Mouse (Mus musculus) retina, postnatal 1 day (tissue): ENCODE results near the gene Ankrd13b.
"Not testable (repeated sequence)": the region's sequence is repeated elsewhere in the genome, so short reads cannot be mapped to it uniquely, and the experiment has no call there.

Experiments
- DNase-seq: peaks from one replicate; pipeline ENCODE4 v3.0.0-alpha.2; 2012

Gene Ankrd13b

DNA sequence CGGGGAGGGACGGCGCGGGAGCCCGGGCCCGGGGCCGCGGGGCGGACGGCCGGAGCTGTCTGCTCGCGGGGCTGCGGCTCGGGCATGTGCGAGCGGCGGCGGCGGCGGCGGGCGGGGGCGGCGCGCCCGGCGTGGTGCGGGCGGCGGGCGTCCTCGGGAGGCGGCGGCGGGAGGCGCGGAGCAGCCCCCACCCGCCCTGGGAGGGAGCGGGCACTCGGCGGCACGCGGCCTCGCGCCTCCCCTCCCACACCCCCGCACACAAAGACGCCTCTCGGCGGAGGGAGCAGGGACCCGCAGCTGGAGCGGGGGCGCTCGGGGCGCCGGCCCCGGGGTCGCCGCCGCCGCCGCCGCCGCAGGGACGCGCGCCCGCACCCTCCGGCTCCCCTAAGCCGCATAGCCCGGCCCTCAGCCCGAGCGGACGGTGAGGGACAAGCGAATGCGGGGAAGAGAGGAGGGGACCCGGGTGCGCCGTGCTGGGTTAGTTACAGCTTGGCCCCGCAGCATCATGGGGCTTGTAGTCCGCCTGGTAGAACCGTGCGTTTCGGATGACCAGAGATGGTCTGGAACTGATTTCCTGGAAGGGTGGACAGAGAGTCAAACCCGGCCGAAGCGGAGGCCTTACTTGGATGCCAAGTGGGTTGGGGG lies at the start of gene Ankrd13b:
Gene Ankrd13b, minus strand, starts transcription at position 88 of the 645 bp plus-strand sequence.
- DNase-seq: peak; percentile 89

DNA sequence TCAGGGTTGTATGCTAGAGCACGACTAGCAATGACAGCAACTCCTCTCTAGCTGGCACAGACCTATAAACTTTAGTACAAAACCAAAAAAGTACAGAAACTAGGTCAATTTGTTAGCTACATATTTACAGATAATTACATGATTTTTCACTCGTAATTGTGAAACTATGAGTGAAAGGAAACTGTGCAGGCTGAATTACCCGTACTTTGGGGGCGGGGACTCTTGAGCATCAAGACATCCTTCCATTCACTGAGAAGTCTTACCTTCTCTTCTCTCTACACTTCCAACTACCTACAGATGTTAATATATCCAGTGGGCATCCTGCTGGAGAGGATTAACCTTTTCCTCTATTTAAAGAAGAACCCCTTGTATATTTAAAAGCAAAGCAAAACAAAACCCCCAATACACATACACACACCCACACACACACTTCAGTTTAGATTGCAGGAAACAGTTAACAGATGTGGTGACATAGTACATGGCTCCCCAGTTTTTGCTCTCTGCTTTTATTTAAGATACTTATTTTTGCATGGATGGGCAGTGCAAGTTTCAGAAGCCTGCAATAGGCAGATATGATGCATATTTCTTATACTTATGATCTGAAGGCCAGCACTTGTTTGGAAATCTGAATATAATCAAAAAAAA lies 42.8 kb upstream of the Ankrd13b start:
- no peak for DNase-seq

DNA sequence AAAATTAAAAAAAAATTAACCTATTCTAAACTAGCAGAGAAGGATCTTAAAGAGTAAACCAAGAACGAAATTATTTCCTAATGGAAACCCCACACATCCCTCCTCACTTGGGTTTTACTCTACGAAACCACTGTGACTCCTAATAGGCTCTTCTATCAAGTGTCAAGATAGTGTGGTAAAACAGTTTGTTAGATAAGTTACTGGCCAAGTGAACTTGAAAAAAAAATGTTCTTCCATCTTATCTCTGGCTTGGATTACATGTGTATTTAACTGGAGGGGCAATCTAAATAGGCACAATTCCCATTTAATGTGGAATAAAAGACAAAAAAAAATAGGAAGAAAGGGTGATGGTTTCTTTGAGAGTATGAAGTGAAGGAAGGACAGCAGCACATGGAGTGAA lies 41.4 kb upstream of the Ankrd13b start:
- DNase-seq: no peak

DNA sequence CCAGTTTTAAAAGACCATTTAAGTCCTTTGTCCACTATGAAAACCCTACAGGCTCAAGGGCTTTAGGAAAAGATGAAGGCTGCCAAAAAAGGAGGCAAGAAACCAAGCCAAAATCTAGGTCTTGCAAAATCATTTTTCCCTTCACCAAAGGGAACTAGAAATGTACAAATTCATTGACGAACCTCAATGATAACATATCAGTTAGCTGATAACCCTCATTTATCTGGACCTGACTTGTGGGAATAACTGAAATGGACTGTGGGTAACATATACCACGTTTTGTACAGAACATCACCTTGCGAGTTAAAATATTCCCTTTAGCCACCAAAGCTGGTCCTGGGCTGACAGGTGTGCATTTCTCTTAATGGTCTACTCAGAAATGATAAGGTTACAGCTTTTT lies 40.2 kb upstream of the Ankrd13b start:
- DNase-seq: no peak

DNA sequence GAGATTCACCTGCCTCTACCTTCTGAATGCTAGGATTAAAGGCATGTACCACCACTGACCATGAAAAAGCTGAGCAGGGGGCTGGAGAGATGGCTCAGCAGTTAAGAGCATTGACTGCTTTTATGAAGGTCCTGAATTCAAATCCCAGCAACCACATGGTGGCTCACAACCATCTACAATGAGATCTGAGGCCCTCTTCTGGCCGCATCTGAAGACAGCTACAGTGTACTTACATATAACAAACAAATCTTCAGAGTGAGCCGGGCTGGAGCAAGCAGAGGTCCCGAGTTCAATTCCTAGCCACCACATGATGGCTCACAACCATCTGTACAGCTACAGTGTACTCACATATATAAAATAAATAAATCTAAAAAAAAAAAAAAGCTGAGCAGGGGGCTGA lies 38.9 kb upstream of the Ankrd13b start:
- DNase-seq: not testable (repeated sequence)

DNA sequence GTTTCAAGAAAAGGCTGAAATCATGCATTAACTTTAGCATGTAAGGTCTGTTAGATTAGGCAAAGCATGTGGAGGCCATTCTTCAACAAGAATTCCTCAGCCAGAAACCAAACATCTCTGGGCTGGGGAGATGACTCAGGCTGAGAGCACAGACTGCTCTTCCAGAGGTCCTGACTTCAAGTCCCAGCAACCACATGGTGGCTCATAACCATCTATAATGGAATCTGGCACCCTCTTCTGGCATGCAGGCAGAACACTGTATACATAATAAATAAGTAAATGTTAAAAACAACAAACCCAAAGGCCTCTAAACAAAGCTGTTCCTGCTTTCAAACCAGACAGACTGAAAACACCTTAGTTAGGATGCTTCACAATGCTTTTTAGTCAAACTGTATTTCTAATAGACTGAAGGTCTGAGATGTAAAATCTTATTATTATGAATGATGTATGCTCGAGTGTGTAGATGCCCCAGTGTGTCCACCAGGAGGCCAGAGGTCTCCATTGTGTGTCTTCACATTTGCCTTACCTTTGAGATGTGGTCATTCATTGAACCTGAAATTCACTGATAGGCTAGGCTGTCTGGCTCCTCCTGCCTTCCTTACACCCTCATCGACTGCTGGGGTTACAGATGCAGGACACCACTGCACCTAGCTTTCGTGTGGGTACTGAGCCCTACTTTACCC lies 36.5 kb upstream of the Ankrd13b start:
- no peak for DNase-seq

DNA sequence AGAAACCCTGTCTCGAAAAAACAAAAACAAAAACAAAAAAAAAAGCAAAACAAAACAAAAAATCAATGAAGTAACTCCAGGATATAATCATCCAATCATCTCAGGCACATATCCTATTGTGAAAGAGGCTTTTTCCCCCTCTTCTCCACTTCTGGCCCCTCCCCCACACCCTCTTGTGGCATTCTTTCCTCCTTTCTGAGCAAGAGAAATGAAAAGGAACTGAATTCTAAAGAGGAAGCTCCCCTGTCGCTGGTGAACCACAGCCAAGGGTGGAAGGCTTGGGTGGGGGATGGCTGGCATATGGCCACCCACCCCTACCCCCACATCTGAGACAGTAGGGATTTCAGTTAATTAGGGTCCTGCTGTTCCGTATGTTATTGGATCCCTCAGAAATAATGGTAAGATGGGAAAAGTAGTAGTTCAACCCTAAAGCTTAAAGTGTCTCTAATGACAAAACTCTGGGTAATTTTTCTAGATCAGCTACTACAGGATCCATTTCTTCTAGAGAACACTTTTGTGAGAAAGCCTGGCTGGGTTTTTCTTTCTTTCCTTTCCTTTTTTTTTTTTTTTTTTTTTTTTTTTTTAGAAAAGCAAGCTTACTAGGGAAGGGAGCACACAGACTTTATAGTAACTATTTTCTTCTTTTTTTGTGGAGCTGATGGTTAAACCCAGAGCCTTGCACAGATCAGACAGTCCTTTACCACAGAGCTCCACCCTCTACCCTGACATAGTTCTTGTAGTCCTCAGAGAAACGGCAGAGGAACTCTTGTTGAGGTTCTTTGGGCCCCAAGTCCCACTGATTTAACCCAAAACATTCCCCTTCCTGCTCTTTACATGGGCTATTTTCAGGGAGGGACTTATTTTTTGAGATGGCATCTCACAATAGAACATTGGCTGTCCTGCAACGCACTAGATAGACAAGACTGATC lies 31.4 kb upstream of the Ankrd13b start:
- DNase-seq: no peak

DNA sequence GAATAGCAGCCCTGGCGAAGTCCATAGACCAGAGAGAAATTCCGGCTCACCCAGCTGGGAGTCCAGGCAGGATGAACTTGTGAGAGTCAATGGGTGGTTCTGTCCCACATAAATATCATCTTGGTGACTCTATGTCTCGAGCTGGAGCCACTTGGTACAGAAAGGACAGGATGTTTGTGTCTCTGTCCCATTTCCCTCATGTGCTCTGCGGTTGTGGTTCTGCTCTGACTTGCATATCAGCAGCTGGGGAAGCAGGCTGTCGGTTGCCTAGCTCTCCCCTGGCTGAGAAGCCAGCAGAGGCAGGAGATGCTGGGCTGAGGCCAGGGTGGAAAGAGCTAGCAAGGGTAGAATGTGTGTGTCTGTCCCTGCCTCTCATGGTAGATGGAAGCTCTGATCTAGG lies 29.6 kb upstream of the Ankrd13b start, which contains the start of gene Gm10392:
Gene Gm10392, minus strand, starts transcription at position 156 of the 400 bp plus-strand sequence.
- no peak for DNase-seq

DNA sequence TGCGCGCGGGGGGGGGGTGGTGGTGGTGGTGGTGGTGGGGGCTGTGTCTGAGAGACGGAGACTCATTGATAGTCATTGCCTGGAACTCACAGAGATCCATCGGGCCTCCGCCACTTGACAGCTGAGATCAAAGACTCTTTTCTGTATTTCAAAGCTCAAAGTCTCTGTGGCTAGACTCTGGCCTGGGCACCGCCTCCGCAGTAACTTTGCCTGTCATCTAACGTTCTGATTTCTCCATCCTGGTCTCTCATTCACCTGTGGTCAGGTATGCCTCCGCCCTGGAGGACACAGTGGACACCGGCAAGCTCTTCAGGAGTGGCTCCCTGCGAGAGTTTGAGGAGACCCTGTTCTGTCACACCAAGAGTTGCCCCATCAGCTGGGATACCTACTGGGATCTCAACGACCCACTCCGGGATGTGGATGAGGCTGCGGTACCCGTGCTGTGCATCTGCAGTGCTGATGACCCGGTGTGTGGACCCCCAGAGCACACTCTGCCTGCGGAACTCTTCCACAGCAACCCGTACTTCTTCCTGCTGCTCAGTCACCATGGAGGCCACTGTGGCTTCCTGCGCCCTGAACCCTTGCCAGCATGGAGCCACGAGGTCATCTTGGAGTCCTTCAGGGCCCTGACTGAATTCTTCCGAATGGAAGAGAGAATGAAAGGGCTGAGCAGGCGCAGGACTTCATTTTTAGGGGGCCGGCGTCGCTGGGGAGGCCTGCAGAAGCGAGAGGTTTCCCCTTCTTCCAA lies 28.7 kb upstream of the Ankrd13b start:
- DNase-seq: no peak

DNA sequence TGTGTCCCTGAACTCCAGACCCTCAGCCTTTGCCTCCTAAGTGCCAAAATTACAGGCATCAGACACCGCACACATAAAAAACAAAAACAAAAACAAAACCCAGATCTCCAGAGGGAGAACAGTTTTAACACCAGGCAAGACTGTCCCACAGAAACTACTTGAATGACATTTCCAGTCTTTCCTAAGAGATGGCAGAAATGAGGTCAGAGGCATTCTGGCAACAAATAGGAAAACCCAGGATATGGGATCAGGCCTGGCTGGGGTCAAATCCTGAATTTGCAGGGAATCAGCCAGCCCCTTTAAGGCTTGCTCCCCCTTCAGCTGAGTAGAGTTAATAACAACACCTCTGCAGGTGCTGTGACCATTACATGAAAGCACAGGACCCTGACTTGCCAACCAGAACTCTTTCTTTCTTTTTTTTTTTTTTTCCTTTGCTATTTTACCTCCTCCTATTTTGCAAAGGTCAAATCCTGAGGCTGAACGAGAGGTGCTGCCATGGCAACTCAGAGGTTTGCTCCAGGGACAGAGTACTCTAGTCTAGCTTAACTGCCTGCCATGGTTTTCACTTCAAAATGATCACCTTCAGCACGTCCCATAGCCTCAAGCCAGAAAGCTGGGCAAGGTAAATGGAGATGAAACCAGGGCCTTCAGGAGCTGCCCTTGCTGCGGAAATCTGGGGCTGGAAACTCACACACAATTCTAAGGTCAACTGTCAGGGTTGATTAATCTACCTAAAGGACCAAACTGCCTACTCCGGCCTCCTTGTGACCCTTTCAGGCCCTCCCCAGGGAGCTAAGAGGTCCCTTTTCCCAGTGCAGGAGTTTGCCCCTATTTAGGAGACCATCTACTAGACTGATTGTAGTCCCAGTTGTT lies 27.3 kb upstream of the Ankrd13b start:
- DNase-seq: no peak

DNA sequence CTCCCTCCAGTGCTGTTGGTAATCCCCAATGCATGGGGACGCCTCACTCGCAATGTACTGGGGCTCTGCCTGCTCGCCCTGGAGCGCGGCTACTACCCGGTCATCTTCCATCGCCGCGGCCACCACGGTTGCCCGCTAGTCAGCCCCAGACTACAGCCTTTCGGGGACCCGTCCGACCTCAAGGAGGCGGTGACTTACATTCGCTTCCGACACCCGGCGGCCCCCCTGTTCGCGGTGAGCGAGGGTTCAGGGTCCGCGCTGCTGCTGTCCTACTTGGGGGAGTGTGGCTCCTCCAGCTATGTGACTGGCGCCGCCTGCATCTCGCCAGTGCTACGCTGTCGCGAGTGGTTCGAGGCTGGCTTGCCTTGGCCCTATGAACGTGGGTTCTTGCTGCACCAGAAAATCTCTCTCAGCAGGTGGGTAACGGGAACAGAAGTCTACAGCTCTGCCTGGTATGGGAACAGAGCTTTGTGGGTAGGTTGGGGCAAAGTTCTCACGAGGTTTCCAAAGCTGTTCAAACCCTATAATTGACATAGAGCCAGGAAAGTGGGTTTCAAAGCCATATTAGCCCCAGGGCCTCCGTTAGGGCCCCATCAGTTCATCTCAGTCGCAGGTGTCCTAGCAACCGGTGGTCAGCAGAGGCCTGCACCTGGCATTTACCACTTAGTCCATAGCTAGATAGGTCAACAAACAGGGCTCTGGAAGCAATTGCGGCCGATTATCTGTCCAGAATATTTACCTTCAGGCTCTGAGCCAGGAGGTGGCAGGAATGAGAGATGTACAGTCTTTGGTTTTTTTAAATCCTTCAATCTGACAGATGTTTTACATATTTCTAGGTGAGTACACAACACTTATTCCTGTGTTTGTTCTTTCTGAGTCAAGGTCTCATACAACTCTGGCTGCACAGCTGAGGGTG lies 26.4 kb upstream of the Ankrd13b start, which contains the start of gene Trp53i13:
Gene Trp53i13, minus strand, starts transcription at position 344 of the 916 bp plus-strand sequence.
- no peak for DNase-seq

DNA sequence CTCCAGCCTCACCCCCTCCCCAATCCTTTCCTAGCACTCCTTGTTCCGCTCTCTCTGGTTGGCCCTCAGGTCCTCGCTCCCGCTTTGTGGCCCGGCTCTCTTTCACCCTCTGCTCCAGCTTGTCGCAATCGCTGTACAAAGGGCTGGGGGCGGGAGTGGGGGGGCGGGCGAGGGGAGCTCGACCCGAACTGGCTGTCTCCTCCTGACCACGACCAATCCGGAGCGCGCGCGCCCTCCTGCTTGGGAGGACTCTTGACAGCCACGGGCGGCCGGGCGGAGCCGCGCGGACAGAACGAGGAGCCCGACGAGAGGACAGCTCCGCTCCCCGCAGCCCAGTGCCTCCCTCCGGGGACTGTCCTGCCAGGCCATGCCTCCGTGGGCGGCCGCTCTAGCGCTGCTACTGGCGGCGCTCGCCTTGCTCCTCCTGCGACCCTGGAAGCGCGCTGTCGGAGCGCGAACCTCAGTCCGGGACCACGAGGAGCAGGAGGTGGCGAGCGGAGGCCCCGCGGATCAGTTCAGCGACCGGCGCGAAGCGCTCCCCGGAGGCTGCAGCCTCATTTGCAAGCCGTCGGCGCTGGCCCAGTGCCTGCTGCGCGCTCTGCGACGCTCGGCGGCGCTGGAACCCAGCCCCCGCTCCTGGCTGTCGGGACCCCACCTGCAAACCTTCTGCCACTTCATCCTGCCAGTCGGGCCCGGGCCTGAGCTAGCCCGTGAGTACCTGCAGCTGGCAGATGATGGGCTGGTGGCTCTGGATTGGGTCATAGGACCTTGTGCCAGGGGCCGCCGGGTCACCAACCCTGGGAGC lies 25.6 kb upstream of the Ankrd13b start, which contains the start of gene Abhd15:
Gene Abhd15, plus strand, starts transcription at position 290 of the 805 bp plus-strand sequence.
- peak; percentile 92 for DNase-seq

DNA sequence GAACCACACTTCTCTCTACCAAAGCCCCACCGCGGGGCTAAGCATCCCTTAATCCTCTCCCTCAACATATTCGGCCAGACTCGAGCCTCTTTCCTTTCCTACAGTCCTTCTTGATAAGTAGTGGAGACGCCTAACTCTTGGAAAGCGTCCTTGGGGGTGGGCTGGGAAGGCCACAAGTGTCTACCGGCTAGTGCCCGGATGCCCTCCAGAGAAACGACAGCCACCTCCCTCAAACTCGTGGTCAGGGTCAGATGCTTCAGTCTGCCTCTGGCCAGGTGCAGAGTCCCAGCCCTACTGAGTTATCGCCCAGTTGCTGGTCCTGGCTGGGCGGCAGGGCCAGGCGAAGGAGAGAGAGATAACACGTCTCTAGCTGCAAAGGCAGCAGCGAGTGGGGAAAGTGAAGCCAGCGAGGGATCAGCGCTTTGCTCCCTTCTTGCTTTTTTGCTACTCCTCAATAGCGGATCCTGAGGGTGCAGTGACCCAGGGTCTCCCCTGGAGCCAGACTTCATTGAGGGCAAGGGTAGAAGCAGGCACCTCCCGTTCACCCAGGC lies 24.9 kb upstream of the Ankrd13b start:
- DNase-seq: peak; percentile 34

DNA sequence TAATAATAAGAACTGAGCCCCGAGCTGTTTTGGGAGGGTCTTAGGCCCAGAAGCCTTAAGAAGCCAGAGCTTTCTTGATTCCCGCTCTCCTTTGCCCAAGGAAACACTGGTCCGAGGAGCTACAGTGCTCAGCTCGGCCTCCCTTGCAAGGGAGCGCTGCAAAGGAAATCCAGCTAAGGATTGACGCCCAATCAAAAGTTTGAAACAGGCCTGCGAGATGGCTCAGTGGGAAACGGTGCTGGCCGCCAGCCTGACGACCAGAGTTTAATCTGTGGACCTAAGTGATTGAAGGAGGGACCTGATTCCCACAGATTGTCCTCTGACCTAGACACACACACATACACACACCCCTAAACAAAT lies 24.3 kb upstream of the Ankrd13b start:
- DNase-seq: peak; percentile 28

DNA sequence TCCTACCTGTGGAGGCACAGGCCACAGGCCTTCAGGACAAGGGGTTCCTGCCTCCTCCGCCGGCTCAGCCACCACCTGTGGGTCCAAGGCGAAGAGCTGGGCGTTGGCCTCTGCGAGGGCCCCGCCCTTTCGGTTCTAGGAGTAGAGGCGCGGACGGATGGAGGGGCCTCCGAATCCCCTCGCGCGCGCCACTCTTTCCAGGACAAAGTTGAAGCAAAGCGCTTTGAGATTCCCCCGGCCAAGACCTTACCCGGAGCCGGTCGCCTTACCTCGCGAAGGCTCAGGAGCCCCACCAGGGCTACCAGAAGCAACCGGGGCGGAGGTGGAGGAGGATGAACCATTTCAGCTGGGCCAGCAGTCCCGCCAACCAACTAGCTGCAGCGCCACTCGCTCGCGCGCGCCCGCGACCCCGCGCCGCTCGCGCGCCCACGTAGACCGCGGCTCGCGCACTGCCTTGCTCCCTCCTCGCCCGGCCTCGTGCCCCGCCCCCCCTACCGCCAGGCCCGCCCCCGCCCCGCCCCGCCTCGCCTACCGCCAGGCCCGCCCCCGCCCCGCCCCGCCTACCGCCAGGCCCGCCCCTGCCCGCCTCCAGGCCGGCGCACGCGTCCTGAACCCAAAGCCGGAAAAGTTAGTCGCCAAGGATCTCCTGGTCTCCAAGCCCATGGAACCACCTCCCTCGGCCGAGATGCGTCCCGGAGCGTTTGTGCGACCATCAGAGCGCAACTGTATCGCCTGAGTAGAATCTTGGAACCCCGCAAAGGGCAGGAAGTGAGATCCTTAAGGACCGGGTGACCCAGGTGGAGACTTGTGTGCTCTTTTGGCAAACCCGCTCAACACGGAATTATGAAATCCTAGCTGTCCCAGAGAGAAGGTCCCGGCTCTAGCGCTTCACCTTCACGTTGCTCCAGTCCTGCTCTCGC lies 23.7 kb upstream of the Ankrd13b start:
- peak; percentile 92 for DNase-seq

DNA sequence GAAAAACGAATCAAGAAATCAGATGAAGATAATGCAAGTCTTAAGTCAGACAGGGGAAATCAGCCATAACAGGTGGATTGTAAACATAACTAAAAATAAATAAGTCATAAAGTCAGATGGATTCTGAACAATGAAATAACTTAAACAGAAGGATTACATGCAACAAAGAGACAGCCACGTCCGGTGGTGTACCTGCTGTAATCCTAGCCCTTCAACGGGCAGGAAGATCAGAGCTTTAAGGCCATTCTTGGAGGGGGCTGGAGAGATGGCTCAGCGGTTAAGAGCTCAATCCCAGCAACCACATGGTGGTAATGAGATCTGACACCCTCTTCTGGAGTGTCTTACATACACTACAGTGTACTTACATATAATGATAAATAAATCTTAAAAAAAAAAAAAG lies 21.9 kb upstream of the Ankrd13b start:
- no peak for DNase-seq
